Mouse (Mus musculus) cortical plate, adult 2 months (tissue): ENCODE measurements around the gene Pigx.

Experiments used
- CTCF ChIP-seq: fragments of 200-500 bp; IDR thresholded peaks from 2 replicates; pipeline ENCODE4 v1.5.1; 2011; ENCODE audit warnings: mild to moderate bottlenecking, control low read depth, low read length; ENCODE audit not compliant: insufficient read depth; ENCODE audit errors: extremely low read depth
- POLR2A ChIP-seq: fragments of 200-500 bp; IDR thresholded peaks from 2 replicates; pipeline ENCODE4 v1.6.1; 2011; ENCODE audit warnings: mild to moderate bottlenecking, low read length, control low read depth; ENCODE audit not compliant: insufficient read depth; ENCODE audit errors: extremely low read depth

DNA sequence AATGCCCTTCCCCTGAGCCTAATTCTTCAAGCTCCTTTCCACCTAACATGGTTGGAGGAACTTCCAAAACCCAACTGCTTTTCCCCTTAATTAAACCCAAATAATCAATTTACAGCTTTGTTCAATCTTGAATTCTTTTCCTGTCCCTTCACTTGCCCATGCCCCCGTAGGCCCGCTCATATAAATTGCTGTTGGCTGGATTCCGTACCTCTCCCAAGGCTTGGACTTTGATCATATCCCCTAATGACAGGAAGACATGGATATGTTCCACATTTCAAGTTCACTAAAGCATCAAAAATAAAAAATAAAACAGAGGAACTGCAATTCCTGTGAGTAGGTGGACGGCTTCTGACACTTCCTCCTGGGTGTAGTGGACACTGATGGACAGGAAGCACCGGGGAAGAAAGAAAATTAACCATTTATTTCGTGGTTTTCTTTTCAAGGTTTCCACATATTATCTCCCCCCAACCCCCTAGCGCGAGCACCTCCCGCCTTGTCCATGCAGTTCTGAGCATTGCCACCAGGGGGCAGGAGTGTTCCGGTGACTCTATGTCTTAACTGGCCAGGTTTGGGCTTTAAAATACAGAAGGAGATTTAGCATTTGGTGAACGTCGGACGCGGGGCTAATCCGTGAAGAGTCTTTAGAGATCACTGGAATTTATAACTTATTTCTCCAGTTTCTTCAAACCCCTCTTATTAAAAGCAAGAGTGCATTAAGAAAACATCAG lies 15.6 kb upstream of the Pigx start:
- no peak for TF ChIP-seq POLR2A
- peak; percentile 94 for TF ChIP-seq CTCF
